Mouse (Mus musculus): Measurements from ENCODE around the gene Ncs1. TPM values are rescaled to one million over a fixed set of nuclear protein-coding genes. Genes with fewer than 3 reads are reported as not detected.

The Ncs1 gene
- polyA plus RNA-seq, 1 experiment from 2014 or later, result 8.5 TPM

GRCm38 (mm10) chr2:31252167-31252566, 6.5 kb downstream of the Ncs1 start:
- DNase-seq (ENCODE audit: low spot score) (no peak), ATAC-seq (replicated peaks; ENCODE audit: low FRiP score) (no peak)
- no peak overlapping the region for H3K4me3 ChIP-seq (ENCODE audit: low read depth, low read length)
- 84% methylated on average over 4 of the region's 4 CpGs for WGBS
- no peak overlapping the region for H3K27ac ChIP-seq (ENCODE audit: low read depth, low read length)
- H3K4me1 ChIP-seq (replicated peaks; ENCODE audit: control insufficient read depth, insufficient read depth, low read length), result peaks cover 13% of the 10 kb centered on the region
- H3K36me3 ChIP-seq (ENCODE audit: control insufficient read depth, insufficient read depth, low read length), result no peaks in the 10 kb centered on the region
- no peaks in the 10 kb centered on the region for H3K9me3 ChIP-seq (ENCODE audit: control insufficient read depth, low read length)
- H3K9ac ChIP-seq (ENCODE audit: low read depth, low read length), result no peak overlapping the region
- H3K27me3 ChIP-seq (replicated peaks; ENCODE audit: control insufficient read depth, insufficient read depth, low read length), result peaks cover 7% of the 10 kb centered on the region
- H3K4me2 ChIP-seq, result no peak overlapping the region

GRCm38 (mm10) chr2:31253463-31253862, 7.8 kb downstream of the Ncs1 start:
- no peak overlapping the region for H3K4me2 ChIP-seq
- no peak overlapping the region for H3K27ac ChIP-seq (ENCODE audit: low read depth, low read length)
- 70% methylated on average over 3 of the region's 3 CpGs for WGBS
- no peaks in the 10 kb centered on the region for H3K27me3 ChIP-seq (replicated peaks; ENCODE audit: control insufficient read depth, insufficient read depth, low read length)
- ATAC-seq (replicated peaks; ENCODE audit: low FRiP score) (no peak), DNase-seq (ENCODE audit: low spot score) (no peak)
- H3K36me3 ChIP-seq (ENCODE audit: control insufficient read depth, insufficient read depth, low read length), result no peaks in the 10 kb centered on the region
- H3K9me3 ChIP-seq (ENCODE audit: control insufficient read depth, low read length), result no peaks in the 10 kb centered on the region
- no peak overlapping the region for H3K9ac ChIP-seq (ENCODE audit: low read depth, low read length)
- H3K4me3 ChIP-seq (ENCODE audit: low read depth, low read length), result no peak overlapping the region
- peaks cover 11% of the 10 kb centered on the region for H3K4me1 ChIP-seq (replicated peaks; ENCODE audit: control insufficient read depth, insufficient read depth, low read length)

GRCm38 (mm10) chr2:31254806-31255205, 9.2 kb downstream of the Ncs1 start:
- 78% methylated on average over 3 of the region's 3 CpGs for WGBS
- Histone ChIP-seq H3K27ac (ENCODE audit: low read depth, low read length) (no peak overlapping the region), H3K4me1 (replicated peaks; ENCODE audit: control insufficient read depth, insufficient read depth, low read length) (peaks cover 20% of the 10 kb centered on the region; the same call in 1 of the 2 replicates), H3K9me3 (ENCODE audit: control insufficient read depth, low read length) (no peaks in the 10 kb centered on the region), H3K4me3 (ENCODE audit: low read depth, low read length) (no peak overlapping the region), H3K27me3 (replicated peaks; ENCODE audit: control insufficient read depth, insufficient read depth, low read length) (no peaks in the 10 kb centered on the region), H3K9ac (ENCODE audit: low read depth, low read length) (no peak overlapping the region), H3K36me3 (ENCODE audit: control insufficient read depth, insufficient read depth, low read length) (no peaks in the 10 kb centered on the region), H3K4me2 (no peak overlapping the region)
- ATAC-seq (replicated peaks; ENCODE audit: low FRiP score) (no peak), DNase-seq (ENCODE audit: low spot score) (no peak)

GRCm38 (mm10) chr2:31255952-31256938, 10.6 kb downstream of the Ncs1 start:
- Histone ChIP-seq H3K4me1 (replicated peaks; ENCODE audit: control insufficient read depth, insufficient read depth, low read length) (peaks cover 20% of the 10 kb centered on the region; the same call in 1 of the 2 replicates), H3K36me3 (ENCODE audit: control insufficient read depth, insufficient read depth, low read length) (no peaks in the 10 kb centered on the region), H3K27ac (ENCODE audit: low read depth, low read length) (no peak overlapping the region; the same call in 1 of the 2 replicates), H3K9ac (ENCODE audit: low read depth, low read length) (no peak overlapping the region), H3K4me3 (ENCODE audit: low read depth, low read length) (no peak overlapping the region), H3K4me2 (peak overlapping the region; percentile 28), H3K27me3 (replicated peaks; ENCODE audit: control insufficient read depth, insufficient read depth, low read length) (no peaks in the 10 kb centered on the region), H3K9me3 (ENCODE audit: control insufficient read depth, low read length) (no peaks in the 10 kb centered on the region)
- DNase-seq (ENCODE audit: low spot score) (peak; percentile 62), ATAC-seq (replicated peaks; ENCODE audit: low FRiP score) (no peak; the same call in 1 of the 2 replicates)
- WGBS, result 29% methylated on average over 21 of the region's 21 CpGs

- ATAC-seq (replicated peaks; ENCODE audit: low FRiP score) (no peak), DNase-seq (ENCODE audit: low spot score) (no peak)
- Histone ChIP-seq H3K4me2 (no peak overlapping the region), H3K27me3 (replicated peaks; ENCODE audit: control insufficient read depth, insufficient read depth, low read length) (no peaks in the 10 kb centered on the region), H3K4me1 (replicated peaks; ENCODE audit: control insufficient read depth, insufficient read depth, low read length) (peaks cover 20% of the 10 kb centered on the region; the same call in 1 of the 2 replicates), H3K4me3 (ENCODE audit: low read depth, low read length) (no peak overlapping the region), H3K36me3 (ENCODE audit: control insufficient read depth, insufficient read depth, low read length) (no peaks in the 10 kb centered on the region), H3K9me3 (ENCODE audit: control insufficient read depth, low read length) (no peaks in the 10 kb centered on the region), H3K9ac (ENCODE audit: low read depth, low read length) (no peak overlapping the region), H3K27ac (ENCODE audit: low read depth, low read length) (no peak overlapping the region)
- 61% methylated on average over 6 of the region's 6 CpGs for WGBS
Measured at GRCm38 (mm10) chr2:31257096-31257495, 11.5 kb downstream of the Ncs1 start.

- Histone ChIP-seq H3K4me1 (replicated peaks; ENCODE audit: control insufficient read depth, insufficient read depth, low read length) (peaks cover 20% of the 10 kb centered on the region), H3K4me3 (ENCODE audit: low read depth, low read length) (peak overlapping the region; percentile 62), H3K27ac (ENCODE audit: low read depth, low read length) (no peak overlapping the region), H3K27me3 (replicated peaks; ENCODE audit: control insufficient read depth, insufficient read depth, low read length) (no peaks in the 10 kb centered on the region), H3K36me3 (ENCODE audit: control insufficient read depth, insufficient read depth, low read length) (no peaks in the 10 kb centered on the region), H3K4me2 (peak overlapping the region; percentile 87), H3K9ac (ENCODE audit: low read depth, low read length) (peak overlapping the region; percentile 54), H3K9me3 (ENCODE audit: control insufficient read depth, low read length) (no peaks in the 10 kb centered on the region)
- DNase-seq (ENCODE audit: low spot score) (peak; percentile 76), ATAC-seq (replicated peaks; ENCODE audit: low FRiP score) (peak; percentile 80)
- WGBS, result 14% methylated on average over 22 of the region's 22 CpGs
Measured at GRCm38 (mm10) chr2:31258609-31259366, 13.2 kb downstream of the Ncs1 start.

- WGBS, result 26% methylated on average over 9 of the region's 9 CpGs
- H3K27me3 ChIP-seq (replicated peaks; ENCODE audit: control insufficient read depth, insufficient read depth, low read length), result no peaks in the 10 kb centered on the region
- peak overlapping the region; percentile 54; the same call in 1 of the 2 replicates for H3K9ac ChIP-seq (ENCODE audit: low read depth, low read length)
- ATAC-seq (replicated peaks; ENCODE audit: low FRiP score) (peak; percentile 21), DNase-seq (ENCODE audit: low spot score) (no peak)
- no peaks in the 10 kb centered on the region for H3K36me3 ChIP-seq (ENCODE audit: control insufficient read depth, insufficient read depth, low read length)
- peak overlapping the region; percentile 62 for H3K4me3 ChIP-seq (ENCODE audit: low read depth, low read length)
- peaks cover 25% of the 10 kb centered on the region for H3K4me1 ChIP-seq (replicated peaks; ENCODE audit: control insufficient read depth, insufficient read depth, low read length)
- peak overlapping the region; percentile 87 for H3K4me2 ChIP-seq
- H3K9me3 ChIP-seq (ENCODE audit: control insufficient read depth, low read length), result no peaks in the 10 kb centered on the region
- no peak overlapping the region for H3K27ac ChIP-seq (ENCODE audit: low read depth, low read length)
Measured at GRCm38 (mm10) chr2:31259367-31259920, 13.8 kb downstream of the Ncs1 start.

GRCm38 (mm10) chr2:31260549-31260948, 14.9 kb downstream of the Ncs1 start:
- 81% methylated on average over 8 of the region's 8 CpGs for WGBS
- Histone ChIP-seq H3K4me3 (ENCODE audit: low read depth, low read length) (no peak overlapping the region), H3K36me3 (ENCODE audit: control insufficient read depth, insufficient read depth, low read length) (no peaks in the 10 kb centered on the region), H3K4me2 (no peak overlapping the region), H3K4me1 (replicated peaks; ENCODE audit: control insufficient read depth, insufficient read depth, low read length) (peaks cover 25% of the 10 kb centered on the region), H3K9ac (ENCODE audit: low read depth, low read length) (no peak overlapping the region), H3K27me3 (replicated peaks; ENCODE audit: control insufficient read depth, insufficient read depth, low read length) (no peaks in the 10 kb centered on the region), H3K27ac (ENCODE audit: low read depth, low read length) (no peak overlapping the region), H3K9me3 (ENCODE audit: control insufficient read depth, low read length) (no peaks in the 10 kb centered on the region)
- DNase-seq (ENCODE audit: low spot score), result no peak
- ATAC-seq (replicated peaks; ENCODE audit: low FRiP score), result no peak
